Mouse (Mus musculus) hematopoietic multipotent progenitor cell, adult 10-12 weeks (in vitro differentiated cells): ENCODE measurements around the gene Olfr1145. TPM values are rescaled to one million over a fixed set of nuclear protein-coding genes. Genes with fewer than 3 reads are reported as not detected.

ENCODE experiments used
- polyA plus RNA-seq: library from polyadenylated mRNA; stranded (reverse); fragments of >175 nt; gene quantifications from 2 replicates; pipeline ENCODE4 v1.2.3, GENCODE M21; 2012; ENCODE audit warnings: low replicate concordance

Olfr1145 gene
- polyA plus RNA-seq = not detected in 2 replicates

DNA sequence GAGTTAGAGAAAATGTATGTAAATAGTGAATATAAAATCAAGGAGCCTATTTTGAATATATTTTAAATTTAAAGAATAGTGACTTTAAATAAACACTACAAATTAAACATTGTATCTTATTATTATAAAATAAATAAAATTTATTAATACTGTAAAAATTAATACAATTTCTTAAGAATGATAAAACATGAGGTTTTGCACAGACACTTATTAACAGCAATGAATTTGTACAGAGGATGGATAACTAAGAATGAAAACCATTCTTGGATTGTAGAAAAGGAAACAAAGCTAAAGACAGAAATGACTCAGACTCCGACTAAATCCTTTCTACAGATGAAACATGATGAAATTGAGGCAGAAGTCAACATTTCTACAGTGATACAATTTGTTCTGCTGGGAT is at the start of gene Olfr1145:
TSS of gene Olfr1145 (plus strand) at position 301 of the 400 bp plus-strand sequence.

DNA sequence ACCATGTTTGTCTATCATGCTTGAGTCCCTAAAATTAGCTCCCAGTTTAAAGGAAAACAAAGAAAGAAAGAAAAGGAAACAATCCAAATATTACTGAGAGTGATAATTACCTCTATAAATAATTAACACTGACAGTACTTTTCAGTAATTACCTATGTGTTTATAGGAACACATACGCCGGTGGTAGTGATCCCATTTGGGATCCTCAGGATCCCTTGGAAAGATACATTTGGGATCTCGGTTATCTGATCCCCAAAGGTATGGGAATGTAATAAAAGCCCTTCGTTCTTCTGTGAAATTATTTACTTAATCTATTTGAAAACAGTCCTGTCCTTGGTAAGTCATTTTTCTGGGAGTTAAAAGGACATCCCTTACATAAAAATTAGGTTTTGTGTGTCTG is 30.4 kb upstream of the Olfr1145 start, which contains the start of gene Olfr152:
TSS of gene Olfr152 (plus strand) at position 301 of the 400 bp plus-strand sequence.

GRCm38 (mm10) chr2:87800292-87800691 is 9.3 kb upstream of the Olfr1145 start, which contains the start of gene Olfr1143:
Olfr1143 (plus strand) TSS chr2:87800592.

GRCm38 (mm10) chr2:87830233-87830632 is 20.6 kb downstream of the Olfr1145 start, which contains the start of gene Olfr1148:
Olfr1148 (plus strand) TSS chr2:87830533.

GRCm38 (mm10) chr2:87843693-87844092 is 34.1 kb downstream of the Olfr1145 start, which contains the start of gene Olfr1150-ps1:
Olfr1150-ps1 (plus strand) TSS chr2:87843993.

GRCm38 (mm10) chr2:87855562-87855961 is 45.9 kb downstream of the Olfr1145 start, which contains the start of gene Olfr1151:
Olfr1151 (plus strand) TSS chr2:87855862.

Other genes with a start within 250 kb of the Olfr1145 start
- not detected in 2 replicates for gene Olfr1129, start 235.9 kb upstream of the Olfr1145 start, polyA plus RNA-seq
- not detected in 2 replicates for gene Olfr1130, start 203.6 kb upstream of the Olfr1145 start, polyA plus RNA-seq
- gene Olfr1131, start 182.7 kb upstream of the Olfr1145 start, polyA plus RNA-seq = not detected in 2 replicates
- not detected in 2 replicates for gene Olfr1132, start 172.3 kb upstream of the Olfr1145 start, polyA plus RNA-seq
- gene Olfr1133, start 162.4 kb upstream of the Olfr1145 start, polyA plus RNA-seq = not detected in 2 replicates
- gene Olfr1134, start 151.4 kb upstream of the Olfr1145 start, polyA plus RNA-seq = not detected in 2 replicates
- gene Olfr1135, start 136.2 kb upstream of the Olfr1145 start, polyA plus RNA-seq = not detected in 2 replicates
- not detected in 2 replicates for gene Olfr1136, start 115.9 kb upstream of the Olfr1145 start, polyA plus RNA-seq
- not detected in 2 replicates for gene Olfr1137, start 96.6 kb upstream of the Olfr1145 start, polyA plus RNA-seq
- gene Olfr1138, start 69.8 kb upstream of the Olfr1145 start, polyA plus RNA-seq = not detected in 2 replicates
- not detected in 2 replicates for gene Olfr1140, start 66.1 kb upstream of the Olfr1145 start, polyA plus RNA-seq
- not detected in 2 replicates for gene Olfr1141, start 55.8 kb upstream of the Olfr1145 start, polyA plus RNA-seq
- gene Olfr152, start 30.3 kb upstream of the Olfr1145 start, polyA plus RNA-seq = not detected in 2 replicates
- gene Olfr1143, start 9.2 kb upstream of the Olfr1145 start, polyA plus RNA-seq = not detected in 2 replicates
- gene Olfr1148, start 20.7 kb downstream of the Olfr1145 start, polyA plus RNA-seq = not detected in 2 replicates
- not detected in 2 replicates for gene Olfr1150-ps1, start 34.2 kb downstream of the Olfr1145 start, polyA plus RNA-seq
- not detected in 2 replicates for gene Olfr1151, start 46.0 kb downstream of the Olfr1145 start, polyA plus RNA-seq
- gene Olfr1152, start 56.7 kb downstream of the Olfr1145 start, polyA plus RNA-seq = not detected in 2 replicates
- gene Olfr1153, start 85.1 kb downstream of the Olfr1145 start, polyA plus RNA-seq = 0.12 TPM in 1 of 2 replicates, not detected in the other
- not detected in 2 replicates for gene Olfr1154, start 95.3 kb downstream of the Olfr1145 start, polyA plus RNA-seq
- gene Olfr1155, start 135.3 kb downstream of the Olfr1145 start, polyA plus RNA-seq = not detected in 2 replicates
- not detected in 2 replicates for gene Olfr1156, start 143.3 kb downstream of the Olfr1145 start, polyA plus RNA-seq
- gene Olfr1157, start 158.5 kb downstream of the Olfr1145 start, polyA plus RNA-seq = not detected in 2 replicates
- gene Olfr74, start 164.8 kb downstream of the Olfr1145 start, polyA plus RNA-seq = not detected in 2 replicates
- not detected in 2 replicates for gene Olfr1158, start 180.3 kb downstream of the Olfr1145 start, polyA plus RNA-seq
- gene Olfr1160, start 198.4 kb downstream of the Olfr1145 start, polyA plus RNA-seq = not detected in 2 replicates
- not detected in 2 replicates for gene Olfr1161, start 213.0 kb downstream of the Olfr1145 start, polyA plus RNA-seq
- gene Olfr73, start 227.9 kb downstream of the Olfr1145 start, polyA plus RNA-seq = not detected in 2 replicates
- gene Olfr1162, start 241.3 kb downstream of the Olfr1145 start, polyA plus RNA-seq = not detected in 2 replicates